Mouse (Mus musculus): ENCODE measurements at regions not wholly inside any gene's neighbourhood (a gene's known extent, or its start where the extent isn't known, plus 50 kb on each side); places are given as distances from the start of the nearest gene placed in this dataset.
"Not testable (repeated sequence)": the region's sequence is repeated elsewhere in the genome, so short reads cannot be mapped to it uniquely, and the experiment has no call there.

DNA sequence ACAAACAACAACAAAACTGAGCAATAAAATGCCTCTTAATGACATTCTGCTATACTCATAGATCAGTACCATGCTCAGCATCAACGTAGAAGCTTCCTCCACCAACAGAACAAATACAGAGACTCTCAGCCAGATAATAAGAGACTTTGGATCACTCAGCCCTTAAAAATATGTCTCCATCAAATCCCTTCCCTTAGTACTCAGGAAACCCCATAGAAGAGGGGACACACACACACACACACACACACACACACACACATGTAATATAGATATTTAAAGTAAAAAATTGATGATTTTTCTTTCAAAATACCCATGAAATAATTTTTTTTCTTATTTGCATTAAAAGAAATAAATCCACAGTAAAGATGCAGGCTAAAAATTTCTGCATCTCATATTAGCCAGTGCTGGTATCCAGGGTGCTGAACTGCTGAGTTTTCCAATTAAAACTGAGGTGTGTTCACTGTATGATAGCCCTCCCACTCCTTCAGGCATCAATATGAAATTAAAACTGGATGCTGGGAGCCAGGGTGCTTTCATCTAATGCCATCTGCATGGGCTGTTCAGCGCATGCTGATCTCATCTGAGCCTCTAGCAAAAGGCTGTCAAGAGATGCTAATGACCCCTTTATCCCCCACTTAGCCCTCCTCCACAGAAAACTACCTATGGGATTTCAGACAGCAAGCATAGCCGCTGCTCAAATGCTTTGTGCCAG lies 321.0 kb downstream of the Tm4sf1 start:
- DNase-seq, result no peak

DNA sequence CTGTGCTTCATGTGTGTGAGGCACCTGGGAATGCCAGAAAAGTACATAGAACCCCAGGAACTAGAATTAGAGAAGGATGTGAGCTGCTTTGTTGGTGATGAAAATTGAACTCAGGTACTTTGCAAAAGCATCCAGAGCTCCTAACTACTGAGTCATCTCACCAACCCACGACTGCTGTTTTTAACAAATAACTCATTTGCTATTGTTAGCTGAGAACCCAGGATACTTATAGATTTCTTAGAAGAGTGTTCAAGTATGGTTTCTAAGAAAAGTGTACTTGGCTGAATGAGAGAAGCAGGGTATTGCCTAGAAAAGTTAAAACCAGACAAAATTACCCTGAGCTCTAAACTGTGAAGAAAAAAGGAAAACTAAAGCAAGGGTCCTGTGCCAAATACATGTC lies 335.8 kb downstream of the Tm4sf1 start:
- no peak for DNase-seq

DNA sequence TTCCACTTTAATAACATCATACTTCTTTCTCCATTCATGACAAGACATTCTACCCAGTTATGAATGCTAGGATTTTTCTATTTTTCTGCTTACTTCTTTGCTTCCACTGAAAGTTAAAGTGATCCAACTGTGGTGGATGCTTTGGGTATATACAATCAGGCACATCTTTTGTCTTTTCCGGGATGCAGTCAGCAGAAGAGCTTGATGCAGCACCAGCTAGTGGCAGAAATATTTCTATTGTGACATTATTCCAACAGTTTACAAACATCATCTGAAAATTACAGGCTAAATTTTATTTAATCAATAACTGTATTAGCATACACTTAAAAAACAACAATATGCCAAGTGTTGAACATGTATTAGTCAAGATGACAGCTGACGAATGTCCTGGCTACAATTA lies 336.3 kb downstream of the Tm4sf1 start:
- DNase-seq, result no peak

DNA sequence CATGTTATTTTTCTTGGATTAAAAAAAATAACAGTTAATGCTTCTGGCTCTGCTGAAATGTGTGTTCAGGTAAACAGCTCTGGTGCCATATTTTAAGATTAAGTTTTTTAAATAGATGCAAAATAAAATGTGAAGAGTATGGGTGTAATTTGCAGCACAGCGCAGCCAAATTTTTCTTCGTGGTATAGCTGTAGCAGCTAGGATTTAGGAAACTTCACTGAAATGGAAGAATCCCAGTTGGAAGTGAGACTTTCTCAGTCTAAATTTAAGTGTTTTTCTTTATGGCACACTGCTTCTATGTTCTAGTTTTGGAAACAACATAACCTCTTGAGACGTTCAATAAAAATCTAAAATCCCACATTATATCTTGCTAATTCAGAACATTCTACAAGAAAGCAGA lies 337.6 kb downstream of the Tm4sf1 start:
- no peak for DNase-seq

DNA sequence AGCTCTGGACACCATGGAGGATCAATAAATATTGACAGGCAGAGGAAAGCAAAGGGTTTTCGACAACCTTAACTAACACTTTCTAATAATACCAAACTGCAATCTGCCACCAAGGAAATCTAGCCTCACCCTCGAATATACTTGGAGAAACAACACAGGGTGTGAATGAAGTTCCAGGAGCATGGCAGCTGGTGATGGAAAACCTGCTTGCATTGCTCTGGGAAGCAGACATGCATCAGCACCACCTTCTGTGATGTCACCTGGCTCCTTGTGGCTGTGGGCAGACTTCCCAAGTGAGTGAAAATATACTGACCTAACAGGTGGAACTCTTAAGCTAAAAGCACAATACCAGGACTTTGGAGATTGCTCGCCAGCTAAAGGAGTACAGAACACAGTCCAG lies 338.5 kb downstream of the Tm4sf1 start:
- DNase-seq, result no peak

DNA sequence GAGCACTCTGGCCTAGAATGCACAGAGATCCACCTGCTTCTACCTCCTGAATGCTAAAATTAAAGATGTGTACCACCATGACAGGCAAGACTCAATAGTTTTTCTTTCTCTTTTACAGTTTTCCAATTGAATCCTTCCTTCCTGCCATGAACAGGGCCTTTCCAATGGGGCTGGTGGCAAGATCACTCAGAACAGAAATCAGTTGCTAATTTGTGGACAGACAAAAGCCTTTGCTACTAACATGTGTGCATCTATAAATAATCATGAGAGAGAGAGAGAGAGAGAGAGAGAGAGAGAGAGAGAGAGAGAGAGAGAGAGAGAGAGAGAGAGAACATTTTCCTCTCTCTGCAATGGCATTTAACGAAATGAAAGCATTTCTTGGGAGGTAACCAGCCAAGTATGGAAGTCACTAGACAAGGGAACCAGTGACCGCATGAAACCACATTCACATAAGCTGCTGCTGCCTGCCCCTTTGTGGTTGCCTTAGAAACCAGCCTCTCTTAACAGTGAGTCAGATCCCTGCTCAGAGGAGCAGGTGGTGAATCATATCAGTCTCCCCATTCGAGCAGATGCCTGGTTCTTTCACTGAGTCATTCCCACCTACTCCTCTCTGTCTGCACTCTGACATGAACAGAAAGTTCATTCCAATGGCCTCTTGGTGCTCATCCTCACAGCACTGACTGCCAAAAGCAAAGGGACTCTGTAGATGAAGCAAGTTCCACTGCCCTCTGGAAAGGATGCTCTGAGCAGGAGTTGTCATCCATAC lies 339.4 kb downstream of the Tm4sf1 start:
- no peak for DNase-seq

DNA sequence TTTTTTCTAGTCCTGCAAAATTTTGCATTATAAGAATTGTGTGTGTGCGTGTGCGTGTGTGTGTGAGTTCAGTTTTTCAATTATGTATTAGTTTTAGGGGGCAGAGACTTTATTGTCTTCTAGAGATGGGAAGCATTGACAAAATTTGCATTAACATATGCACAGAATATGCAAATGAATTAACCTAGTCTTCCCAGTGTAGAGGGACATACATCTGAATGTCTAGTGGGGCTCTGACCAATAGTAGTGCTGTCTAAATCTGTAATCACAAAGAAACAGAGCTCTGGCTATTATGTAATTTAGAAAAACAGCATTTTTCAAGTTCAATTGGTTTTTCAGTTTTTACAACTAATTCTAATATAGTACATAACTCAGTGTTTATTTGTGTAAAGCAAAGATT lies 344.8 kb downstream of the Tm4sf1 start:
- DNase-seq, result no peak

DNA sequence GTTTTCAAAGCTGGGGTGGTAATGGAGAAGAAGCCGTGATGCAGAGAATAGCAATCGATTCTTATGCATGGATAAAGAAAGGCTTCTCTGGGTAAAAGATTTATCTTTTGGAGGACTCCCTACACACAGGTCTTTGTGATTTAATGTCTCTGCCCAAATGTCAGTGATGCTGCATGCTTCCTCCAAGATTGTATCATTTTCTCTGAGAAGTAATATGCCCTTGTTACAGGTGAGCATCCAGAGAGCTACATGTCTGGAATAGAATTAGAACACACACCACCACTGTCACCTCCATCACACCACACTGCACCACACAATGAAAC lies 346.0 kb downstream of the Tm4sf1 start:
- DNase-seq, result no peak

DNA sequence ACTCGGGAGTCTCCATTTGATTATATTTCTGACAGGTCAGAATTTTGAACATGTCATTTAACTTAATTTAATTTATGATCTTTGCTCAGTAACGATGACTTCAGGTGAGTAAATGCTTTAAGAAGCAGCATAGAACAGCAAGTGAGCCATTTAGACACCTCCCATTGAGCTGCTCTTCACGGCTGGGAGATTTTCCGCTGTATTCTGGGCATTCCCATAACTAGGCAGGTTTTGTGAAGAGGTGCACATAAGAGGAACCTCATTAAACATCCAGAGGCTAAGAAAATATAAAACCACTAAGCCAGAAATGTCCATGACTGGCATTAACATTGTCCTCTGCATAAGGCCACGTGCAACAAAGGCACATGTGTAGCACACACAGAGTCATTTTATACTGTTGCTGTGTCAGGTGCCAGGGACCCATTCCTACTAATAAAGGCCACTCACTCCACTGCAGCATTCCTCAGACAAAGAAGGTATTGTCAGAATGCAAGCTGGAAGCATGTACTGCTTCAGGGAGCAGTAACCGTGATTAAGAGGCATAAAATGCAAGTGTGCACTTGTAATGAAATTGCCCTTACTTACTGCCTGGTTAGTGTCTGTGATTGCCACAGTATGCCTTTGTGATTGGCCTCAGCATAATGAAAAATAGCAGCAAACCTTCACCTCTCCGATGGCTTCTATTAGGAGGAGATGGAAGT lies 346.5 kb downstream of the Tm4sf1 start:
- no peak for DNase-seq

DNA sequence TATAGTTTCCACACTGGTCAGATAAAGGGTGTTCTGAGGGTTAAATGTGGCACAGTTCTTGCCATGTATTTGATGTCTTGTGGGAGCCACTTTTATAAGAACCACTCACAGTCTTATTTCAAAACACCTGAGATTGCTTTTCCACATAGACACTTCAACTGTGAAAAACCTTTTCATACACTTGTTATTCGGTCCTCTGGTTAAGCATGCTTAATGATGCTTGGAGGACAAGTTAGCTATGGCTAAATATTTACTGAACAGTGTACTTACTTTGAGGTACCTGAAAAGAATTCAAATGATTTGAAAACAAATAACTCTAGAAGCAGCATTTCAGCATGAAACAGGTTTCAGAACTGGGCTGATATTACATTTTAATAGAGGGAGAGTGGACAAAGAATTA lies 359.2 kb downstream of the Tm4sf1 start:
- DNase-seq, result not testable (repeated sequence)

DNA sequence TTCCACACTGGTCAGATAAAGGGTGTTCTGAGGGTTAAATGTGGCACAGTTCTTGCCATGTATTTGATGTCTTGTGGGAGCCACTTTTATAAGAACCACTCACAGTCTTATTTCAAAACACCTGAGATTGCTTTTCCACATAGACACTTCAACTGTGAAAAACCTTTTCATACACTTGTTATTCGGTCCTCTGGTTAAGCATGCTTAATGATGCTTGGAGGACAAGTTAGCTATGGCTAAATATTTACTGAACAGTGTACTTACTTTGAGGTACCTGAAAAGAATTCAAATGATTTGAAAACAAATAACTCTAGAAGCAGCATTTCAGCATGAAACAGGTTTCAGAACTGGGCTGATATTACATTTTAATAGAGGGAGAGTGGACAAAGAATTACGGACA lies 372.8 kb downstream of the Tm4sf1 start:
- DNase-seq, result not testable (repeated sequence)

DNA sequence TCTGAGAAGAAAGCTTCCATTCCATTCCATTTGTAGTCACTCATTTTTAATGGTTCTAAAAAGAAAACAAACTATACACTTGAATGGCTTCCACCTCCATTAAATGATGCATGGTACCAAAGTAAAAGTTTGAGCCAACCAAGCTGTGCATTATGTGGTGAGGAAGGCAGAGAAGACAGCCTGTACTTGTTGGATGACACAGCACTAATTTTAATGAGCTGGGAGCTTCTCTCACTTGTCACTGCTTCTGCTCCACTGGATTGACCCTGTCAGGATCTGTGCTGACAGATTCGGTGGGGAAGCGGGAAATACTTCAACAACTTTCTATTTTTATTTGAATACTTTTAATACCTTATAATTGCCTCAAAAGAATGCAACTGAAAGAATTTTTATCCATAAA lies 403.3 kb downstream of the Tm4sf1 start:
- no peak for DNase-seq

DNA sequence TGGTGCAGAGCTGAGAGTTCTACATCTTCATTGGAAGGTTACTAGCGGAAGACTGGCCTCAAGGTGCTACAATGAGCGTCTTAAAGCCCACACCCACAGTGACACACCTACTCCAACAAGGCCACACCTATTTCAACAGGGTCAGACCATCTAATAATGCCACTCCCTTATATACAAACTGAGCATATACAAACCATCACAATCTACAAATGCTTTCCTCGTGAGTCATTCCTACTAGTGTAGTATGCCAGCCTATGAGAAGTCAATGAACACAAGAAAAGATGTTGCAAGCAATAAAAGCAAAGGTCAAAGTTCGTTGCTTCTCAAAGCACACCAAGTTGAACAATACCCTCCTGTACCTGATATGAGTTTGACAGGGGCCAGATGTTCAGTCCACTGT lies 424.7 kb downstream of the Tm4sf1 start:
- DNase-seq, result no peak

DNA sequence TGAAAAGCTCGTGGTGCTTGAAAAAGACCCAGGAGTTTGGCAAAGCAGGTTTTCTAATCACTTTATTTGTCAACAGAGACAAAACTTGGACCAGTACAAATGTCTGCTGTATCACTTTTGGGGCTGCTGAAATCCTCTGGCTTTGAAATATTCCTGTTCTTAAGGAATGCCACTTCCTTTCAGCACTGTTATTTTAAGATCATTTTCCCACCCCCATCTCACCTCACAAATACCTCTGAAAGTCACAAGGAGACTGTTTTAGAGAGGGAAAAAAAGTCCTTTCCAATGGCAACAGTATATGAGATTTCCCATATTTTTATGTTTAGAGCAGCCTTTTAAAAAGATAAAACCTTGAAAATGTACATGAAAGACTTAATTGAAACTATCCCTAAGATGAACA lies 438.2 kb downstream of the Tm4sf1 start:
- no peak for DNase-seq

DNA sequence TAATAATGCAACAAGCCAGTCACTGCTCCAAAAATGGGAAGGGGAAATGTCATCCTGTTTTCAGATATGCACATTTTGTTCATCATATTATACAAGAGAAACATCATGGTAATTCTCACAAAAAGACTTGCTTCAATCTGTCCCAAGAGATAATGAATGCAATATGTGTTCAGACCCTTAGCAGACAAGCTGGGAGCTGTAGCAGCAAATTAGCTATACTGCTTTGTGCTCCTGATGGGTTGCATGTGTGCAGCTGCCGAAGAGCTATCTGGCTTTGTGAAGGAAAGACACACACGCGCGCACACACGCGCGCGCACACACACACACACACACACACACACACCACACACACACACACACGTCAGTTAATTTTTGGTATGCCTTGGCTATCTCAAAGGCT lies 441.9 kb downstream of the Tm4sf1 start:
- DNase-seq, result no peak

DNA sequence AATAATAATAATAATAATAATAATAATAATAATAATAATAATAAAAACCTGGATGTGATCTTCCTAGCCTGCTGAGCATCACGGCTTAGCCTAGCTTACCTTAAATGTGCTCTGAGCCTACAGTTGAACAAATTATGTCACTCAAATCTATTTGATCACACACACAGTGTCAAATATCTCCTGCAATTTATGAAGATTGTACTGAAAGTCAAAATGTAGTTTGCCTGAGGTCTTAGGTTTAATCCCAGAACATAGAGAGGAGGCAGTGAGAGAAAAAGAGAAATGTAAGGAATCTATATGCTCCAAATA lies 456.4 kb downstream of the Tm4sf1 start:
- DNase-seq, result no peak

DNA sequence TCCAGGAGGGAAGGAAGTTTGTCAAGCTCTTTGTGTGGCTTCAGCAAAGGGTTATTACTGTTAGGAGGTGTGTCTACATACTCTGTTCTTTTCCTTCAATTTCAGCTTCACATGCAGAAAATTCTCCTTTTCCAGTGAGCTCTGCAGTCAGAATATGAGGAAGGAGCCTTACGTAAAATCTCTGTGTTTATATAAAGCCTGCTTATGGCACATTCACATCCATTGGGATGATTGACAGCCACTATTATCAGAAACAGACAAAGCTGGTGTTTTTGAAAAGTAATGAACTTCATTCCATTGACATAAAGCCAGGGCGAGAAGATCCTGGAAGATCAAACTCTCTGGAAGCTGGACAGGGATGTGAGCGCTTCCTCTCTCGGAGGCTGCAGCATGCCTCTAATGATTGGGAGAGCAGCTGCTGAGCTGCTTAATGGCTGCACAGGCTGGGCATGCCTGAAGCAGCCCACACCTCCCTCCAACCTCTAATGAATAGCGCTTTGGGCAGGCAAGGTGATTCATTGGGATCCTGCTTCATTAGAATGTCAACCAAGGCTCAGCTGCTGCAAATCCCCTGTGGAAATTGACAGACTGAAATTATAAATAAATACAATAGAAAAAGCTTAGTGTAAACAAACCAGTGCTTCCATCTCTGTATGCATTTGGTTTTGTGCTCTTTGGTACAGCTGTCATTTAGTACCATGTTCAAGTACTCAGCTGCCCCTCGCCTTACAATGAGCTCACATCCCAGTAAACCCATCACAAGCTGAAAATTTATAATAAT lies 456.9 kb downstream of the Tm4sf1 start:
- DNase-seq, result no peak

DNA sequence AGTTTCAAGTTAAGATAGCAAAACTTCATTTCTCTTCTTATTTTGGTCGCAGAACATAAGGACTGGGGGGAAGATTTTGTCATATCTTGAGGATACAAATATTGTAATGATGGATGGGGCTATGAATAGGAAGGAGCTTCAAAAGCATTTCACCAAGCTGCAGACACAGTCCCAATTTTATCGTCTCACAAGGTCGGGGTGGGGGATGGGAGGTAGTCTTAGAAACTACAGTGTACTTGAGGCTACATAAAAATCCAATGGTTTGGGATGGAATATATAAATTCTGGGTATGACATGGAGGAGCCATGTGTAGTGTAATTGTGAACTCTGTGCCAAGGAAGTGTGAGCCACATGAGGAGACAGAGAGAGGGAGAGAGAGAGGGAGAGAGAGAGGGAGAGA lies 464.6 kb downstream of the Tm4sf1 start:
- no peak for DNase-seq

DNA sequence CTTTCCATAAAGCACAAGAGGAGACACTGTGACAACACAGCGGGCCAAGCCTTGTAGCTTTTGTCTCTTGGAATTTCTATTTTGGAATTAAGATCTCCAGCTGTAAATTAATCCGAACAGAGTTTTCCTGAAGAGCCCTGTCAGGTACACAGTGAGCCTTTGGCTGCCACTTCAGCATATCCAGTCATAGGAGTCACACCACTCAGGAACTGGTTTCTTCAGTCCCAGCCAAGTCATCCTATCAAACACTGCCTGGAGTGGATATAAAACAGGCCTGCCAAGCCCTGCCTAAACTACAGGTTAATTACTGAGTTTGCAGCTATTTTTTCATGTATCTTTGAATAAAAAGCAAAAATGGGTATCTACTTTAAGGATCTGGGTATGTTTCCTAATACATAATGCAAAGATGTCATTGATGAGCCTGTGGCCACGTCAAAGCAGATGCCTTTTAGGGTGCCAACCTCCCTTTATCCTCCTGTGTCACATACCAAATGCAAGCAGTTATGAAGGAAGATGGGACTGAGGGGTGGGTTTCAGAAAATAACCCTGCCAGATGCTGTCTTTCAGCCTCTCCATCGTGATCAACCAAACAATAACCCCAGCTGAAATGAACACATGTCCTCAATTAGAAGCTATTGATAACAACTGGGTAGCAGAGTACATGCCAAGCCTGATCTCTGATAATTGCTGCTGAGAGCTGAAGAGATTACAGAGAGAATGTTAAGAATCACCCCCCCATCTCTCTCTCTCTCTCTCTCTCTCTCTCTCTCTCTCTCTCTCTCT lies 471.3 kb downstream of the Tm4sf1 start:
- no peak for DNase-seq

DNA sequence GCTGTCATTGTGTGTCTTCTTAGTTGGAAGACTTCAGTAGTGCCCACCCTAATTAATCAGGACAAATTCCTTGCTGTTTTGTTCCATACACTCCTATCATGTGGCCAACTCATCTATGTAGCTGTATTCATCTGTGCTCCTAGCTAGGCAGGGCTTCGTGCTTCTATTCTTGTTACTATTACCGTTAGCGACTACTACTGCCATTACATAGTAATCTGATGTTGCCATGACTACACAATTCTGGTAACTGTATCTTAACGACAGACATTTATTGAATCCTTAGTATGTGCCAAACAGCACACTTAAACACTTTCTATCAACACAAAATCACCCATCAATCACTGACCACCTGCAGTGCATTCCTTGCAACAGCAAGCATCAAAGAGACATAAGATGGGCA lies 477.6 kb downstream of the Tm4sf1 start:
- DNase-seq, result no peak

DNA sequence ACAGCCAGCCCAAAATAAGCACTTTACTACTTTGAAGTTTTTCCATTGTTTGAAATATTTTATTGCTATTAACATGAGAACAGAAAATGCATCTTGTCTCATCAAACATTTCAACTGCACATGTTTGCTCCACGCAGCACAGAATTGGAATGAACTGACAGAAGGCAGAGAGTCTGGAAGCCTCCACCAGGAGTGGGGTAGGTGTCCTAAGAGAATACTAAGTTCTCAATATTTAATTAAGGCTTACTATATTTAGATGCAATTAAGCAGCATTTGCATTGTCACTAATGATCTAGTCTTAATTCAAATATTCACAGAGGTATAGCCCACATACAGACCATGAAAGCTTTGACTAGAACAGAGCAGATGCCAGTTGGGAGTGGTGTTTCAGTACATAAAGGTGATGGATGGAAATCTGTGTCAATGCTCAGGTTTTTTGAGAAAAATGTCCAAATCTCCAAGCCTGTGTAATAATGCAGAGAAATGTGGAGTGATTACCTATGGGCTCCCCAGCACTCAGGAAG lies 491.2 kb downstream of the Tm4sf1 start:
- DNase-seq, result no peak

DNA sequence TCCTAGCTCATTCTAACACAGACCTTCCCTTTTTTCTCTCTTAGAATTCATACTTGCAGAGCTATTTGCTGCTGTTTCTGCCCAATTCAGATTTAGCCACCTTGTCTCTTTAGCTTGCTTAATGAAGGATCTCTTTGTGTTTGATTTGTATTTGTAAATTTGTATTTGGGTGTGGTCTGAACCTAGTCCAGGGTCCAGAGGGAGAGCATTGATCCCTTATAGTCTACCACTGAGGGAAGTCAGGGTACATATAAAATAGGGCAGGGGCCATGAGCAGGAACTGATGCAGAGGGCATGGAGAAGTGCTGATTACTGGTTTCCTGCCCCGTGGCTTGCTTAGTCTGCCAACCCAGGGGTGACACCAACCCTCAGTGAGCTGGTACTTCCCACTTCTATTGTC lies 508.7 kb downstream of the Tm4sf1 start:
- no peak for DNase-seq

DNA sequence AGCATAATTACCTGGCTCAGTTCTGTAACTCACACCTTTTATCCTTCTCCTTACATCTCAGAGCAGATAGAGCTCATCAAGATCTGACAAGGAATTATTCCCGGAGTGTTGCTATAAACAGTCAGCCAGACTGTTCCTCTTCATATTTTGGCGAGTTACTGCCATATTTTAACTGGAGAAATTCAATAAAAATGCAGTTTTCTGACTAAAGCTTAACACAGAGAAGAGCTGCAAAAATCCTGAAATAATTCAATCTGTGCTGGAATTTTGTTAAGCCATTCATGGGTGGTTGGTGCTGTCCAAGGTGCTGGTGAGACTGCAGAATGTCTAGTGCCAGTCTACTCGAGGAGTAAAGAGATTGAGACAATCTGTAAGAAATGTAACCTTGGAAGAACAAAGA lies 512.6 kb downstream of the Tm4sf1 start:
- DNase-seq, result no peak
